Mouse (Mus musculus) mesoderm, embryonic 11.5 days (tissue): ENCODE data around the gene Raet1e.
A peak's percentile ranks its signal among the peaks of the same experiment; 100 is the strongest.
"Not testable (repeated sequence)": the region's sequence is repeated elsewhere in the genome, so short reads cannot be mapped to it uniquely, and the experiment has no call there.

Experiments used
- DNase-seq: peaks from one replicate; pipeline ENCODE4 v3.0.0-alpha.2; 2012; ENCODE audit warnings: low read depth, low spot score

Raet1e gene

GRCm38 (mm10) chr10:22165328-22166003 is 7.1 kb downstream of the Raet1e start:
- DNase-seq = not testable (repeated sequence)

GRCm38 (mm10) chr10:22166025-22166424 is 7.7 kb downstream of the Raet1e start:
- not testable (repeated sequence) for DNase-seq

- not testable (repeated sequence) for DNase-seq
These were observed 8.7 kb downstream of the Raet1e start for GRCm38 (mm10) chr10:22167061-22167460.

- not testable (repeated sequence) for DNase-seq
These were observed 10.7 kb downstream of the Raet1e start for GRCm38 (mm10) chr10:22169116-22169515.

DNA sequence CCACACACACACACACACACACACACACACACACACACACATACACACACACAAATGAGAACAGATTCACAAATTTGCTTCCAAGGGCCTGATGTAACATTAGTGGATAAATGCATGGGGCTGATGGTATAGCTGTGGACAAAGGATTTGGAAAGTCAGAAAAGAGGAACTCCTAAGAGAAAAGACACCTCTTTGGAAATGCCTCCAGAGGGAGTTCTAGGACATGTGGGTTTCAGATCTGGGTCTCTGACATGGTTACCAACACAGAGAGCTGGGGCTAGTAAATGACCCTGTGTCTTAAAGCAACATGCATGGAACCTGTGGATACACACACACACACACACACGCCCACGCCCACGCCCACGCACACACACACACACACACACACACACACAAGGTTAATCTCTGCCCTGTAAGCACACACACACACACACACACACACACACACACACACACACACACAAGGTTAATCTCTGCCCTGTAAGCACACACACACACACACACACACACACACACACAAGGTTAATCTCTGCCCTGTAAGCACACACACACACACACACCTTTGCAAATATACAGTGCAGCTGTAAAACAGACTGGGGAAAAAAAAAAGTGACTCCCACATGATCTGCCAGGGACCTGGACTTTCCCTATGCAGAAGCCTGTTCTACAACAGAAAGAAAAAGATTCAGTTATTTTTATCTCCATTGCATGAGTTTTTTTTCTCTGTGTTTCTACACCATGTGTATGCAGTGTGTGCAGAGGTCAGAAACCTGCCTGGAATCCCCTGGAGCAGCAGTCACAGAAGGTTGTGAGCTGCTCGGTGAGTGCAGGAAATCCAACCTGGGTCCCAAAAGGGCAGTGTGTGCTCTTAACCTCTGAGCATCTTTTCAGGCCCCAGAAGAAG is 14.3 kb downstream of the Raet1e start:
- not testable (repeated sequence) for DNase-seq

GRCm38 (mm10) chr10:22173335-22174189 is 15.2 kb downstream of the Raet1e start:
- not testable (repeated sequence) for DNase-seq

DNA sequence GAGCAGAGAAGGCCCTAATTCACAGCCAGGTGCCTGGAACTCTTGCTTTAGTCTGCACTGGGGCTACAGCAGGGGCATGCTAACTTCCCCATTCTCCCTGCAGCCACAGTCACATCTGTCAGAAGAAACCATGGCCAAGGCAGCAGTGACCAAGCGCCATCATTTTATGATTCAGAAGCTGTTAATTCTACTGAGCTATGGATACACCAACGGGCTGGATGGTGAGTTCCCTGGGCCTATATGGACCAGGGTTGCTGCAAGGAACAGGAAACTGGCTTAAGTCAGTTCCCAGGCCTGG is 15.8 kb downstream of the Raet1e start:
- not testable (repeated sequence) for DNase-seq

DNA sequence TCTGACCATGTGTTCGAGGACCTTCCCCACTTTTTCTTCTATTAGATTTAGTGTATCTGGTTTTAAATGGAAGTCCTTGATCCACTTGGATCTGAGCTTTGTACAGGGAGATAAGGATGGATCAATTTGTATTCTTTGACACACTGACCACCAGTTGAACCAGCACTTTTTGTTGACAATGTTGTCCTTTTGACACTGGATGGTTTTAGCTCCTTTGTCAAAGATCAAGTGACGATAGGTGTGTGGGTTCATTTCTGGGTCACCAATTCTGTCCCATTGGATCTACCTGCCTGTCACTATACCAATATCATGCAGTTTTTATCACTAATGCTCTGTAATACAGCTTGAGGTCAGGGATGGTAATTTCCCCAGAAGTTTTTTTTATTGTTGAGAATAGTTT is 18.1 kb downstream of the Raet1e start:
- DNase-seq = not testable (repeated sequence)

DNA sequence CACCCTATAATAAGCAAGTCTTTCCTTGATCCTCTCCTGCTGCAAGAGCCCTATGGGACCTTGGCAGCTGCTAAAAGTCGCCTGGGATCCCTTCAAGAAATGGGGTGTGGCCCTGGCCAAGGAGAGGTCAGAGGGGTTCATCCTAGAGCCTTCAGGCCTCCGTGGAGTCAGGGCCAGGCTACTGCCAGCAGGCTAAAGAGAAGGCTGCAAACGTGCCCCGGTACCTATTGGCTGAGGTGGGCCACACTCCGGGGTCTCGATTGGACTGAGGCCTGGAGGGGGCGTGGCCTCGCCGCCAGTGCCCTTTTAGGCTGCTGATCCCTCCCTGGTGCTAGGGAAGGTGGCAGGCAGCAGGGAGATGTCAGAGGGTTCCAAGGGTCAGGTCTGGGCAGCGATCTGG is 32.7 kb downstream of the Raet1e start:
- DNase-seq = not testable (repeated sequence)

GRCm38 (mm10) chr10:22201352-22201751 is 43.0 kb downstream of the Raet1e start:
- not testable (repeated sequence) for DNase-seq

DNA sequence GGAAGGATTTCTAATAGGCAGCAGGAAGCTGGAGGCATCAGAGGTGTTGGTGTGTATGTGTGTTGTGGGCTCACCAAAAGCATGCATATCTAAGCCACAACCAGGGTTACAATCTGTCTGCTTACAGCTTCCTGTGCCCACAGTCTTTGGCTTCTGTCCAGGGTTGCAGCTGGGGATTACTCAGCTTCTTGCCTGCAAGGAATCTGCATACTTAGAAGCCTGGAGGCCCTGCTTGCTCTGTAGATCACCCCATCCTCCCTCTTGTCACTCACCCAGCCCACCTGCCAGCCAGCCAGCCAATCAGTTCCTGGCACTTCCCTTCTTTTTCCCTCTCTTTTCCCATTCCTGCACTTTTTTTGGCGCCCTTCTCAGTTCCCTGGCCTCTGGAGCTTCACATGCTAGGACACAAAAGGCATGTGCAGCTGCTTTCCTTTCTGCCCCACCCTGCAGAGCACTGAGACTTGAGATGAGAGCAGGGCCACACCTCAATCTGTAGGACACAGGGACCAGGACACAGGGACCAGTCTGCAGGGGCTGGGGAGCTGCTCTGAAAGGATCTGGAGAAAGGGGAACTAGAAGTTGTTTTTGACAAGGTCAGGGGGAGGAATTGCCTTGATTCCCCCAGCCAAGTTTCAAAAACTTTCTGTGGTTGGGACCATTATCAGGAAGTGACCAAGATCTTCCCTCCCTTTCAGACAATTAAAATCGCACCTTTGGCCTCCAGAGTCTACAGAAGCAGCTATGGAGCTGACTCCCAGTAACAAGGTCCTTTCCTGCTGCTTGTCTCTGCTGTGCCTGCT is 44.6 kb downstream of the Raet1e start:
- not testable (repeated sequence) for DNase-seq

- DNase-seq = not testable (repeated sequence)
These were observed 48.1 kb downstream of the Raet1e start for GRCm38 (mm10) chr10:22206443-22206842.

GRCm38 (mm10) chr10:22212012-22212696 is 53.8 kb downstream of the Raet1e start:
- DNase-seq = peak; percentile 79

- not testable (repeated sequence) for DNase-seq
These were observed 65.3 kb downstream of the Raet1e start for GRCm38 (mm10) chr10:22223474-22224349.

DNA sequence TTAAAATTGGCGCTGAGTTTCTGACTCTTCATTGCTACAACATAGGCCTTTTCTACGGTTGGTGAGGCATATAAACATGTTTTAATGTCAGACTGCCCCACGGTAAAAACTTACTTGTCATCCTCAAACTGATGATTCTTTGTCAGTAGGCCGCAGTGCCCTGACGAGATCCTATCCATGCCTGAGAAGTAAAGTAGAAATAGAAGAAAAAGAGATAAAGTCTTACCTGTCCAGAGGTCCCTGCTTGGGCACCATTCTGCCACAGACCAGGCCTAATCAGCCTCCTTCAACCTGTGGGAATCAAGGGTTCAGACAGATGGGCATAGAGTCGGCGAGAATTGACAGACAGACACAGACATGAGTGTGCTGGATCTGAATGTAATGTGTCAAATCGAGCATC is 106.7 kb downstream of the Raet1e start:
- DNase-seq = no peak

- DNase-seq = not testable (repeated sequence)
These were observed 112.8 kb downstream of the Raet1e start for GRCm38 (mm10) chr10:22270879-22271786.

DNA sequence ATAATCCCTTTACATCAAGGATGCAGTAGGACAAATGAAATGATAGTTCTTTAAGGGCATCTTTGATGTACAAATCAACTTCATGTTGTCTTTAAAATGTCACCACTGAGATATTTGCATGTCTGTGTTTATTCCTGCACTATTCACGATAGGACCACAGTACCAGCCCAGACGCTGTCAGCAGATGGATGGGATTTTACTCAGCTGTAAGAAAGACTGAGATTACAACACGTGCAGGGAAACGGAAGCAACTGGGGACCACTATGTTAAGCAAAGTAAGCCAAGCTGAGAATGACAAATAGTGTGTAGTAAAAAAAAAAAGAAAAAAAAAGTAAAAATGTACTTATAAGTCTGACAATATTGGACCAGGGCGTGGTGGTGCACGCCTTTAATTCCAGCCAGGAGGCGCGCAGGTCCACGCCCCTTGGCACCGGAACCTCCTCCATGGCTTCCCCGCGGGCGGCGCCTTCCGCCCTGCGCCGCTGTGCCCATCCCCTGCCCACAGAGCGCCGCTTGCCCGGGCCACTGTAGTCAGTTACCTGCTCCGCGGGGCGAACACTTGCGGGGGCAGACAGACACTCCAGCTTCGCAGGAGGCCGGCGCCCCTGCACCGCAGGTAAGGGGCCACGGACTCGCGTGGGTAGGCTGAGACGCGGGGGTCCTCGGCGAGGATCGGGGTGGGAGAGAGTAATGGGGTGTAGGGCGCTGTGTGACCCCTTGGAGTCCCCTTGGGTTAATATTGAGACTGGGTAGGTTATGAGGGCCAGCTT is 114.7 kb downstream of the Raet1e start:
- DNase-seq = not testable (repeated sequence)
